Mouse (Mus musculus): ENCODE measurements around the gene Gna11.

The Gna11 gene

GRCm38 (mm10) chr10:81565257-81566228, 20.6 kb upstream of the Gna11 start:
- DNase-seq (ENCODE audit: low read depth, low spot score): no peak

GRCm38 (mm10) chr10:81564734-81565133, 19.7 kb upstream of the Gna11 start:
- DNase-seq (ENCODE audit: low read depth, low spot score): no peak

- DNase-seq (ENCODE audit: low read depth, low spot score): no peak
Measured at GRCm38 (mm10) chr10:81564216-81564615, 19.2 kb upstream of the Gna11 start.

- no peak for DNase-seq (ENCODE audit: low read depth, low spot score)
Measured at GRCm38 (mm10) chr10:81563481-81563880, 18.5 kb upstream of the Gna11 start.

GRCm38 (mm10) chr10:81562411-81562810, 17.4 kb upstream of the Gna11 start:
- DNase-seq (ENCODE audit: low read depth, low spot score): no peak

GRCm38 (mm10) chr10:81560719-81561459, 15.9 kb upstream of the Gna11 start:
- DNase-seq (ENCODE audit: low read depth, low spot score): no peak

GRCm38 (mm10) chr10:81559627-81560539, 14.9 kb upstream of the Gna11 start:
- no peak for DNase-seq (ENCODE audit: low read depth, low spot score)

GRCm38 (mm10) chr10:81559163-81559626, 14.2 kb upstream of the Gna11 start, which contains the start of gene Aes:
TSS of gene Aes (plus strand) at chr10:81559488.
- DNase-seq (ENCODE audit: low read depth, low spot score): no peak

- no peak for DNase-seq (ENCODE audit: low read depth, low spot score)
Measured at GRCm38 (mm10) chr10:81557491-81557890, 12.5 kb upstream of the Gna11 start.

- DNase-seq (ENCODE audit: low read depth, low spot score): no peak
Measured at GRCm38 (mm10) chr10:81556282-81556681, 11.3 kb upstream of the Gna11 start.

GRCm38 (mm10) chr10:81553807-81554755, 9.1 kb upstream of the Gna11 start:
- DNase-seq (ENCODE audit: low read depth, low spot score): no peak

GRCm38 (mm10) chr10:81553232-81553631, 8.2 kb upstream of the Gna11 start:
- no peak for DNase-seq (ENCODE audit: low read depth, low spot score)

- DNase-seq (ENCODE audit: low read depth, low spot score): peak; percentile 88
Measured at GRCm38 (mm10) chr10:81551597-81552102, 6.7 kb upstream of the Gna11 start.

- DNase-seq (ENCODE audit: low read depth, low spot score): no peak
Measured at GRCm38 (mm10) chr10:81550257-81550656, 5.3 kb upstream of the Gna11 start.

- no peak for DNase-seq (ENCODE audit: low read depth, low spot score)
Measured at GRCm38 (mm10) chr10:81548944-81549343, 4.0 kb upstream of the Gna11 start.

GRCm38 (mm10) chr10:81546788-81547571, 2.0 kb upstream of the Gna11 start:
- no peak for DNase-seq (ENCODE audit: low read depth, low spot score)

- DNase-seq (ENCODE audit: low read depth, low spot score): no peak
Measured at GRCm38 (mm10) chr10:81546332-81546731, 1.3 kb upstream of the Gna11 start.

- DNase-seq (ENCODE audit: low read depth, low spot score): no peak
Measured at GRCm38 (mm10) chr10:81544296-81545160, 462 bp downstream of the Gna11 start.
